Mouse (Mus musculus): Measurements from ENCODE around the gene Bbc3.

GRCm38 (mm10) chr7:16284904-16285303 is 23.3 kb upstream of the Bbc3 start:
- TF ChIP-seq POLR2AphosphoS2 (IDR thresholded peaks at IDR 0.05; ENCODE audit: low read depth, low read length) (no peak), HCFC1 (IDR thresholded peaks at IDR 0.05; ENCODE audit: low read depth, low read length) (no peak), CTCF (conservative IDR thresholded peaks at IDR 0.05 in 1 of 2, IDR thresholded peaks at IDR 0.05 in 1 of 2; ENCODE audit: low read depth in 2 of 2, low read length in 2 of 2) (no peak), NRF1 (IDR thresholded peaks at IDR 0.05; ENCODE audit: low read depth, low read length) (no peak), USF1 (IDR thresholded peaks at IDR 0.05; ENCODE audit: low read depth, low read length) (no peak)

Data from CH12.LX (cell line).